Mouse (Mus musculus): ENCODE data around the gene Dyx1c1. TPM values are rescaled to one million over a fixed set of nuclear protein-coding genes. Genes with fewer than 3 reads are reported as not detected.

The Dyx1c1 gene
- polyA plus RNA-seq, 1 experiment = 0.06 TPM

DNA sequence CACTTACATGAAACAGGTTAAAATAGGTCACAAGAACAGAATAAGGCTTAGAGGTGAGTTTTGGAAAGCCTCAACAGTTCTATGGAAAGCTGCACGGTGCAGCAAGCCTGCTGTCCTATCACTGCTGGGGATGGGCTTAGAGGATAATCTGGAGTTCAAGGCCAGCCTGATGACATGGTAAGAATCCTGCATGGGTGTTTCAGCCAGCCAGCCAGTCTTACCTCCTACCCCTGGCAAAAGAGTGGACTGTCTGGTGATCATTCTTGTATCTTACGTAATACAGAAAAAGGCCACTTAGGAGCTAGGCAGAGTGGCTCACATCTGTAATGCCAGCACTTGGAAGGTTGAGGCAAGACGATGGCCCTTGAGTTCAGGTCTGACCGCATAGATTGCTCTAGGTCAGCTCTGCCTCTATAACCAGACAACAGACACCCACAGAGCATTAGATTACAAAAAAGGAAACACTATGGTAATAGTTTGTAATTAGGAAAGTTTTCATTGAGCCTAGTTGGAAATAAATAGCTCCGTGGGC lies 62.0 kb downstream of the Dyx1c1 start:
- Histone ChIP-seq H3K4me3 (ENCODE audit: low read depth, low read length) (no peak overlapping the region), H3K27me3 (ENCODE audit: control insufficient read depth, insufficient read depth, low read length) (no peaks in the 10 kb centered on the region), H3K36me3 (ENCODE audit: control insufficient read depth, insufficient read depth, low read length) (peaks cover 43% of the 10 kb centered on the region), H3K4me1 (ENCODE audit: control insufficient read depth, insufficient read depth, insufficient read length, low read length) (no peaks in the 10 kb centered on the region), H3K27ac (ENCODE audit: insufficient read depth, low read depth, low read length) (no peak overlapping the region)
- no peak for TF ChIP-seq POLR2A (IDR thresholded peaks at IDR 0.05; ENCODE audit: low read depth, low read length)
- TF ChIP-seq CTCF (IDR thresholded peaks at IDR 0.05; ENCODE audit: extremely low read depth, insufficient read length, insufficient replicate concordance, low read depth, low read length) = no peak
- WGBS = 89% methylated on average over 5 of the region's 5 CpGs

Other genes with a start within 250 kb of the Dyx1c1 start
- gene Prtg, start 151.9 kb upstream of the Dyx1c1 start, polyA plus RNA-seq (2012; rRNA removed) = 0.01 and 0.04 TPM in 2 replicates
- 0.05 and 0.09 TPM in 2 replicates for gene Pygo1, start 33.1 kb upstream of the Dyx1c1 start, polyA plus RNA-seq (2012; rRNA removed)
- not detected in 2 replicates for gene Gm44503, start 67 bp downstream of the Dyx1c1 start, polyA plus RNA-seq (2012; rRNA removed)
- 0.67 and 2.7 TPM in 2 replicates for gene Ccpg1os, start 26.6 kb downstream of the Dyx1c1 start, polyA plus RNA-seq (2012; rRNA removed)
- 2.4 and 3.1 TPM in 2 replicates for gene Ccpg1, start 26.6 kb downstream of the Dyx1c1 start, polyA plus RNA-seq (2012; rRNA removed)
- 3.7 and 5.0 TPM in 2 replicates for gene Pigb, start 81.6 kb downstream of the Dyx1c1 start, polyA plus RNA-seq (2012; rRNA removed)
- 6.5 and 6.9 TPM in 2 replicates for gene Rab27a, start 86.1 kb downstream of the Dyx1c1 start, polyA plus RNA-seq (2012; rRNA removed)
- 0.18 and 0.88 TPM in 2 replicates for gene Khdc3, start 143.1 kb downstream of the Dyx1c1 start, polyA plus RNA-seq (2012; rRNA removed)
- not detected in 2 replicates for gene Gm20509, start 143.7 kb downstream of the Dyx1c1 start, polyA plus RNA-seq (2012; rRNA removed)
- gene Rsl24d1, start 154.6 kb downstream of the Dyx1c1 start, polyA plus RNA-seq (2012; rRNA removed) = 1.9 and 3.6 TPM in 2 replicates